Mouse (Mus musculus) ES-E14 (cell line): ENCODE measurements around the gene Fgfr1op.

Source experiments
- HCFC1 ChIP-seq: IDR thresholded peaks from 2 replicates; pipeline ENCODE4 v1.6.1; 2012; ENCODE audit warnings: low read length, inconsistent platforms, borderline replicate concordance; ENCODE audit not compliant: insufficient read depth
- MAFK ChIP-seq: IDR thresholded peaks from 2 replicates; pipeline ENCODE4 v1.6.1; 2014; ENCODE audit warnings: mild to moderate bottlenecking, low read depth, low read length, inconsistent platforms; ENCODE audit not compliant: insufficient read depth
- ZC3H11A ChIP-seq: IDR thresholded peaks from 2 replicates; pipeline ENCODE4 v1.6.1; 2012; ENCODE audit warnings: low read depth, mild to moderate bottlenecking, inconsistent platforms, low read length, borderline replicate concordance
- ZNF384 ChIP-seq: IDR thresholded peaks from 2 replicates; pipeline ENCODE4 v1.6.1; 2012; ENCODE audit warnings: low read depth, low read length, inconsistent platforms

DNA sequence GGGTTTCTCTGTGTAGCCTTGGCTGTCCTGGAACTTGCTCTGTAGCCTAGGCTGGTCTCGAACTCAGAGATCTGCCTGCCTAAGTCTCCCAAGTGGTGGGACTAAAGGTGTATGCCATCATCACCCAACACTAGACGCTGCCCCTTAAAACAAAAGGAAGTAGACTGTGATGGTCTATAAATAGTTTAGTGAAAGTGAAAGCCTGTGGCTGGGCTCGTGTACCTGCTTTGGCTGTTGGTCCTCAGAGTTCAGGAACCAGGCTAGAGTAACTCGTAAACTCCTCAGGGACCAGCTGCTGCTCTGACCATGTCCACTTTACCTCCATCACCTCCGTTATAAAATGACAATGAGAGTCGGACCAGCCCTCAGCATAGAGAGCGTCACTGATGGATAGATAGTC is 5.0 kb downstream of the Fgfr1op start:
- TF ChIP-seq ZC3H11A (no peak), MAFK (no peak), ZNF384 (no peak), HCFC1 (no peak)
